Mouse (Mus musculus): ENCODE measurements at regions not wholly inside any gene's neighbourhood (a gene's known extent, or its start where the extent isn't known, plus 50 kb on each side); places are given as distances from the start of the nearest gene placed in this dataset.

- DNase-seq (ENCODE audit: low spot score): no peak
- no peaks in the 10 kb centered on the region for H3K36me3 ChIP-seq
- WGBS: 90% methylated on average over 9 of the region's 9 CpGs
- H3K27ac ChIP-seq: no peak overlapping the region
- no peaks in the 10 kb centered on the region for H3K27me3 ChIP-seq (ENCODE audit: low read depth, poor library complexity, severe bottlenecking)
- H3K4me3 ChIP-seq: no peak overlapping the region
- H3K9me3 ChIP-seq (replicated peaks): no peaks in the 10 kb centered on the region
- peaks cover 14% of the 10 kb centered on the region for H3K4me1 ChIP-seq
Measured at GRCm38 (mm10) chr10:21689847-21690269, 96.9 kb downstream of the 1700020N01Rik start.

- Histone ChIP-seq H3K9me3 (replicated peaks) (no peaks in the 10 kb centered on the region), H3K4me1 (peaks cover 4% of the 10 kb centered on the region; the same call in 1 of the 2 replicates), H3K27ac (no peak overlapping the region), H3K27me3 (ENCODE audit: low read depth, poor library complexity, severe bottlenecking) (no peaks in the 10 kb centered on the region), H3K36me3 (no peaks in the 10 kb centered on the region), H3K4me3 (no peak overlapping the region)
- no peak for DNase-seq (ENCODE audit: low spot score)
- 80% methylated on average over 5 of the region's 5 CpGs for WGBS
Measured at GRCm38 (mm10) chr10:21695185-21695584, 102.2 kb downstream of the 1700020N01Rik start.

- Histone ChIP-seq H3K4me3 (no peak overlapping the region), H3K4me1 (peaks cover 4% of the 10 kb centered on the region; the same call in 1 of the 2 replicates), H3K36me3 (no peaks in the 10 kb centered on the region), H3K9me3 (replicated peaks) (no peaks in the 10 kb centered on the region), H3K27ac (no peak overlapping the region), H3K27me3 (ENCODE audit: low read depth, poor library complexity, severe bottlenecking) (no peaks in the 10 kb centered on the region)
- DNase-seq (ENCODE audit: low spot score): no peak
- 94% methylated on average over 5 of the region's 5 CpGs for WGBS
Measured at GRCm38 (mm10) chr10:21696671-21697070, 103.7 kb downstream of the 1700020N01Rik start.

GRCm38 (mm10) chr10:21701580-21701979 is 108.6 kb downstream of the 1700020N01Rik start:
- Histone ChIP-seq H3K27me3 (ENCODE audit: low read depth, poor library complexity, severe bottlenecking) (no peaks in the 10 kb centered on the region), H3K36me3 (no peaks in the 10 kb centered on the region), H3K4me3 (no peak overlapping the region), H3K4me1 (no peaks in the 10 kb centered on the region), H3K9me3 (replicated peaks) (no peaks in the 10 kb centered on the region), H3K27ac (no peak overlapping the region)
- 69% methylated on average over 3 of the region's 3 CpGs for WGBS
- no peak for DNase-seq (ENCODE audit: low spot score)

- WGBS: 83% methylated on average over 1 of the region's 1 CpGs
- H3K27me3 ChIP-seq (ENCODE audit: low read depth, poor library complexity, severe bottlenecking): no peaks in the 10 kb centered on the region
- no peaks in the 10 kb centered on the region for H3K4me1 ChIP-seq
- H3K27ac ChIP-seq: no peak overlapping the region
- no peak for DNase-seq (ENCODE audit: low spot score)
- H3K4me3 ChIP-seq: no peak overlapping the region
- no peaks in the 10 kb centered on the region for H3K36me3 ChIP-seq
- no peaks in the 10 kb centered on the region for H3K9me3 ChIP-seq (replicated peaks)
Measured at GRCm38 (mm10) chr10:21702134-21702533, 109.2 kb downstream of the 1700020N01Rik start.

GRCm38 (mm10) chr10:21711866-21712265 is 118.9 kb downstream of the 1700020N01Rik start:
- 78% methylated on average over 7 of the region's 7 CpGs for WGBS
- no peaks in the 10 kb centered on the region for H3K36me3 ChIP-seq
- DNase-seq (ENCODE audit: low spot score): no peak
- no peak overlapping the region for H3K27ac ChIP-seq
- H3K4me3 ChIP-seq: no peak overlapping the region
- no peaks in the 10 kb centered on the region for H3K27me3 ChIP-seq (ENCODE audit: low read depth, poor library complexity, severe bottlenecking)
- peaks cover 4% of the 10 kb centered on the region; the same call in 1 of the 2 replicates for H3K4me1 ChIP-seq
- H3K9me3 ChIP-seq (replicated peaks): no peaks in the 10 kb centered on the region

GRCm38 (mm10) chr10:21712828-21713227 is 119.9 kb downstream of the 1700020N01Rik start:
- 55% methylated on average over 3 of the region's 3 CpGs for whole genome bisulfite sequencing
- Histone ChIP-seq H3K27ac (no peak overlapping the region), H3K27me3 (ENCODE audit: low read depth, poor library complexity, severe bottlenecking) (no peaks in the 10 kb centered on the region), H3K36me3 (no peaks in the 10 kb centered on the region), H3K9me3 (replicated peaks) (no peaks in the 10 kb centered on the region), H3K4me1 (peaks cover 4% of the 10 kb centered on the region; the same call in 1 of the 2 replicates), H3K4me3 (no peak overlapping the region)
- no peak for DNase-seq (ENCODE audit: low spot score)

- Histone ChIP-seq H3K27me3 (ENCODE audit: low read depth, poor library complexity, severe bottlenecking) (no peaks in the 10 kb centered on the region), H3K27ac (no peak overlapping the region), H3K36me3 (no peaks in the 10 kb centered on the region), H3K9me3 (replicated peaks) (no peaks in the 10 kb centered on the region), H3K4me1 (peaks cover 4% of the 10 kb centered on the region; the same call in 1 of the 2 replicates), H3K4me3 (no peak overlapping the region)
- no peak for DNase-seq (ENCODE audit: low spot score)
- 95% methylated on average over 3 of the region's 3 CpGs for WGBS
Measured at GRCm38 (mm10) chr10:21715436-21715835, 122.5 kb downstream of the 1700020N01Rik start.

GRCm38 (mm10) chr10:21718189-21718588 is 125.2 kb downstream of the 1700020N01Rik start:
- Histone ChIP-seq H3K4me1 (no peaks in the 10 kb centered on the region), H3K9me3 (replicated peaks) (no peaks in the 10 kb centered on the region), H3K27ac (no peak overlapping the region), H3K27me3 (ENCODE audit: low read depth, poor library complexity, severe bottlenecking) (no peaks in the 10 kb centered on the region), H3K36me3 (no peaks in the 10 kb centered on the region), H3K4me3 (no peak overlapping the region)
- no peak for DNase-seq (ENCODE audit: low spot score)
- WGBS: 66% methylated on average over 4 of the region's 4 CpGs

GRCm38 (mm10) chr10:21724351-21724750 is 131.4 kb downstream of the 1700020N01Rik start:
- DNase-seq (ENCODE audit: low spot score): no peak
- no peak overlapping the region for H3K4me3 ChIP-seq
- H3K27ac ChIP-seq: no peak overlapping the region
- no peaks in the 10 kb centered on the region for H3K36me3 ChIP-seq
- 86% methylated on average over 3 of the region's 3 CpGs for WGBS
- H3K27me3 ChIP-seq (ENCODE audit: low read depth, poor library complexity, severe bottlenecking): no peaks in the 10 kb centered on the region
- H3K4me1 ChIP-seq: no peaks in the 10 kb centered on the region
- H3K9me3 ChIP-seq (replicated peaks): no peaks in the 10 kb centered on the region

- no peaks in the 10 kb centered on the region for H3K9me3 ChIP-seq (replicated peaks)
- no peak for DNase-seq (ENCODE audit: low spot score)
- H3K27me3 ChIP-seq (ENCODE audit: low read depth, poor library complexity, severe bottlenecking): no peaks in the 10 kb centered on the region
- 94% methylated on average over 3 of the region's 3 CpGs for WGBS
- no peak overlapping the region for H3K27ac ChIP-seq
- H3K4me1 ChIP-seq: no peaks in the 10 kb centered on the region
- H3K36me3 ChIP-seq: no peaks in the 10 kb centered on the region
- no peak overlapping the region for H3K4me3 ChIP-seq
Measured at GRCm38 (mm10) chr10:21724999-21725398, 132.1 kb downstream of the 1700020N01Rik start.

GRCm38 (mm10) chr10:21740256-21740655 is 141.7 kb upstream of the Sgk1 start:
- Histone ChIP-seq H3K27me3 (ENCODE audit: low read depth, poor library complexity, severe bottlenecking) (no peaks in the 10 kb centered on the region), H3K4me3 (no peak overlapping the region), H3K36me3 (no peaks in the 10 kb centered on the region), H3K9me3 (replicated peaks) (no peaks in the 10 kb centered on the region), H3K27ac (no peak overlapping the region), H3K4me1 (peaks cover 27% of the 10 kb centered on the region)
- 38% methylated on average over 5 of the region's 5 CpGs for WGBS
- no peak for DNase-seq (ENCODE audit: low spot score)

GRCm38 (mm10) chr10:21741575-21741974 is 140.4 kb upstream of the Sgk1 start:
- no peak for DNase-seq (ENCODE audit: low spot score)
- Histone ChIP-seq H3K36me3 (no peaks in the 10 kb centered on the region), H3K27ac (peak overlapping the region; percentile 34; the same call in 1 of the 2 replicates), H3K4me1 (peaks cover 34% of the 10 kb centered on the region), H3K9me3 (replicated peaks) (no peaks in the 10 kb centered on the region), H3K4me3 (no peak overlapping the region), H3K27me3 (ENCODE audit: low read depth, poor library complexity, severe bottlenecking) (no peaks in the 10 kb centered on the region)
- WGBS: 52% methylated on average over 8 of the region's 8 CpGs
